Mouse (Mus musculus) intestine, embryonic 15.5 days (tissue): ENCODE data around the gene Prdm16. TPM values are rescaled to one million over a fixed set of nuclear protein-coding genes. Genes with fewer than 3 reads are reported as not detected.

Source experiments
- ATAC-seq: fragments of 200-750 bp; cut with Nextera tagmentation; 2 replicates; pipeline ENCODE4 v1.8.0; 2017; ENCODE audit warnings: moderate TSS enrichment, moderate library complexity
- H3K27ac ChIP-seq: fragments of 300-500 bp; sonication (generic); 2 replicates; pipeline ENCODE4 v1.5.1; 2015; ENCODE audit warnings: mild to moderate bottlenecking, inconsistent platforms
- H3K27me3 ChIP-seq: fragments of 300-500 bp; sonication (generic); replicated peaks from 2 replicates; pipeline ENCODE4 v1.6.1; 2015; ENCODE audit warnings: inconsistent platforms
- H3K36me3 ChIP-seq: fragments of 300-500 bp; sonication (generic); 2 replicates; pipeline ENCODE4 v1.6.1; 2015; ENCODE audit warnings: inconsistent platforms
- H3K4me1 ChIP-seq: fragments of 300-500 bp; sonication (generic); replicated peaks from 2 replicates; pipeline ENCODE4 v1.6.1; 2015; ENCODE audit warnings: inconsistent platforms
- H3K4me2 ChIP-seq: fragments of 300-500 bp; sonication (generic); replicated peaks from 2 replicates; pipeline ENCODE4 v1.6.1; 2015; ENCODE audit warnings: mild to moderate bottlenecking, inconsistent platforms
- H3K4me3 ChIP-seq: fragments of 300-500 bp; sonication (generic); replicated peaks from 2 replicates; pipeline ENCODE4 v1.5.1; 2015; ENCODE audit warnings: inconsistent platforms
- H3K9ac ChIP-seq: fragments of 300-500 bp; sonication (generic); 2 replicates; pipeline ENCODE4 v1.6.1; 2015; ENCODE audit warnings: inconsistent platforms
- H3K9me3 ChIP-seq: fragments of 300-500 bp; sonication (generic); 2 replicates; pipeline ENCODE4 v1.6.1; 2016; ENCODE audit warnings: inconsistent platforms
- WGBS: fragments of 180-500 bp; shearing (Covaris S2); methylation state at CpG from one replicate; pipeline ENCODE4 v1.1.7; 2015; 5-methylcytosine and 5-hydroxymethylcytosine counted together
- polyA plus RNA-seq: library from polyadenylated mRNA; unstranded; fragments of >200 nt; fragmentation: Nextera tagmentation; extraction: Ambion mirVana; gene quantifications from 2 replicates; pipeline ENCODE4 v1.2.1, GENCODE M21; 2015

The Prdm16 gene
- polyA plus RNA-seq, 1 experiment from 2014 or later, result 16.4 TPM

DNA sequence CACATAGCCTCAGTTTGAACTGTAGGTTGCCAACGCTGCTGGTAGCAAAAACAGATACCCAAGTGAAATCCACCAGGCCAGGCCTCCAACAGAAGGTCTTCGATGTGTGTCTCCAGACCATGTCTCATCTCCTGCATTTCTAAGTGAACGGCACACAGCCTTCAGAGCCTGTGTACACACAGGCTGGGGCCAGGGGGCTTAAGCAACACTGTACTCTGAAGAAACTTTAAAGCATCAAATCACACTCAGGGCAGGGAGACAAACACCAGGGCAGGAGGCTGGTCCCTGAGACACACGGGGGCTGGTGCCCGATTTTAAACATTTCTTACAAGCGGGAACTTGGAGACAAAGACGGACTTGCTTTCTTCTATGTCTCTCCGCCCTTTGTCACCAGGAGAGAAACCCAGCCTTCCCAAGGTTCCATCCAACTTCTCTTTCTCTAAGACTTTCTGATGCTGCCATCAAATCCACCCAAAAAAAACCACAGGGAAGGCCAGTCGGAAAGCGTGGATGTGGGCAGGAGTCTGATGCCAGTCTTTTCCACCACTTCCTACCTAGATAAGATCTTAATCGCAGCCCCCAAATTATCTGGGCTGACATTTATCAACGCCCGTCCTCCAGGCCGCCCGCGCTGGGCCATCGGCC is 42.4 kb downstream of the Prdm16 start:
- no peak for ATAC-seq
- peaks cover 28% of the 10 kb centered on the region for H3K4me1 ChIP-seq
- H3K27ac ChIP-seq, result no peak overlapping the region
- H3K4me2 ChIP-seq, result no peak overlapping the region
- H3K9ac ChIP-seq, result no peak overlapping the region
- H3K27me3 ChIP-seq, result no peaks in the 10 kb centered on the region
- no peaks in the 10 kb centered on the region for H3K36me3 ChIP-seq
- H3K9me3 ChIP-seq, result no peaks in the 10 kb centered on the region
- WGBS, result 42% methylated on average over 17 of the region's 17 CpGs
- H3K4me3 ChIP-seq, result no peak overlapping the region

DNA sequence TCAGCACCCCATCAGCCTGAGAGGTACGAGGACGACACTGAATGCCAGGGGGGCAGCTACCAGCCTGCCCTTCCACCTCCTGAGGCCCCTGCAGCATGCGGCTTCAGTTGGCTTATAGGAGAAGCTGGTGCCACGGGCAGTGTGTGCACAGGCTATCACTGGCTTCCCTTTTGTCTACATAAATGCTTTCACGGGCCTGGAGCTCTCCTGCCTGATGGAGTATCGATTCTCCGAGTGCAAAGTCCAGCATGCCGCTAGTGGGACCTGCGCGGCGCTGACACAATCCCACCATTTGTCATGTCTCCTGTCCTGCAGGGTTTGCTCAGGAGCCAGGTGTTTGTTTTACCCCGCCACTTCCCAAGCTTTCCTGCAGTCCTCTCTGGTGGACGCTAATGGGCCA is 44.1 kb downstream of the Prdm16 start:
- WGBS, result 35% methylated on average over 13 of the region's 13 CpGs
- peak; percentile 84 for ATAC-seq
- peak overlapping the region; percentile 23; the same call in 1 of the 2 replicates for H3K4me2 ChIP-seq
- no peaks in the 10 kb centered on the region for H3K27me3 ChIP-seq
- no peaks in the 10 kb centered on the region for H3K9me3 ChIP-seq
- H3K4me3 ChIP-seq, result no peak overlapping the region
- 0 out of 2 replicates have a peak overlapping the region, but pooled peaks have one; percentile 51 for H3K27ac ChIP-seq
- H3K36me3 ChIP-seq, result no peaks in the 10 kb centered on the region
- H3K9ac ChIP-seq, result no peak overlapping the region
- peaks cover 24% of the 10 kb centered on the region for H3K4me1 ChIP-seq

DNA sequence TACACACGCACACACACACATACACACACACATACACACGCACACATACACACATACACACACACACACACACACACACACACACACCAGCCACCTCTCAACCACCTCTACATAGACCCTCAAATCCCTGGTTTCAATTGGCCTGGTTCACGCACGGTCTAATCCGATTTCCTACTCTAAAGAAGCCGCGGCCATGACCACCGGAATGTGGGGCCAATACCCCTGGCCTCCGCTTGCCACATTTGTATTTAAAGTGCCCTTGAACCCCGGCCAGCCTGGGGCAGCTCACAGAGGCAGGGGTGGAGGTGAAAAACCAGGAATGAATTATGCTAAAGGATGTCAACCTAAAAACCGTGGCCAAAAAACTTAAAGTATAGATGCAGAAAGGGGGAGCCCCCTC is 45.8 kb downstream of the Prdm16 start:
- Histone ChIP-seq H3K4me2 (no peak overlapping the region), H3K9ac (no peak overlapping the region), H3K9me3 (no peaks in the 10 kb centered on the region), H3K36me3 (no peaks in the 10 kb centered on the region), H3K27me3 (no peaks in the 10 kb centered on the region), H3K4me1 (peaks cover 40% of the 10 kb centered on the region), H3K4me3 (no peak overlapping the region), H3K27ac (no peak overlapping the region)
- 81% methylated on average over 11 of the region's 11 CpGs for WGBS
- no peak for ATAC-seq

DNA sequence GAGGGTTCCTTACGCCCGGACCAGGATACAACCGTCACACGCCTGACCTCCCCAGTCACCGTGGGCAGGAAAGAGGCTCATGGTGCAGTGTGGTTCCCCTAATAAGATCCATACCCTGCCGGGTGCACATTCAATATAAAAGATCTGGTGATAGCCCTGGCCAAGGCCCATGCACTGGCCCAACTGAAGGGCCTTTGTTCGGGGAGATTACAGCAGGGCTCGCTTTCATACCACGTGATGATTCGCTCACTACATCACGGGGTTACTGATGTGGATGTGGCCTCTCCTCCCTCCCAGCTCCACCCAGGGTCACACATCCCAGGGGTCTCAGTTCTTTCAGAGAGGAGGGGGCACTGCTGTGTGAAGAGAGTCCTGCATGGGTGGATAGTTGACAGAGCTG is 50.3 kb downstream of the Prdm16 start:
- Histone ChIP-seq H3K9me3 (no peaks in the 10 kb centered on the region), H3K27me3 (no peaks in the 10 kb centered on the region), H3K9ac (no peak overlapping the region), H3K36me3 (no peaks in the 10 kb centered on the region), H3K4me1 (peaks cover 28% of the 10 kb centered on the region), H3K4me2 (no peak overlapping the region), H3K4me3 (no peak overlapping the region), H3K27ac (peak overlapping the region; percentile 32; the same call in 1 of the 2 replicates)
- peak; percentile 72 for ATAC-seq
- WGBS, result 67% methylated on average over 11 of the region's 11 CpGs

DNA sequence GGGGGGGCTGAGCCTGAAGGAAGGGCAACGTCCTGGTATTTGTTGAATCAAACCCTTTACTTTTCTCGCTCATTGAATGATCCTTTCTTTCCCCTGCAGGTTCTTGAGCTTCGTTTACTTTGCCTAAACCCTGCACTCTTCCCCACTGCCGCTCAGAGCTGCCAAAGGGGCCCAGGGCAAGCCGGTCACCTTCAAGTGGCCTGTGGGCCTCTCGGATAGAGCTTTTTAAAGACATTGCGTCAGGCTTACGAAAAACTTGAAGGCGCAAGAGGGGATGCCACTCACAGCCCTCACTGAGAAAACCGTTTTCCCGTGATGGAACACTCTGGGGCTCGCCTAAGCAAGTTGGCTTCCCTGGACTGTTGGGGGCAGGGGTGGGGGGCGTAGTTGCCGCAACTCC is 50.9 kb downstream of the Prdm16 start:
- Histone ChIP-seq H3K9ac (no peak overlapping the region), H3K9me3 (no peaks in the 10 kb centered on the region), H3K27ac (0 out of 2 replicates have a peak overlapping the region, but pooled peaks have one; percentile 27)

DNA sequence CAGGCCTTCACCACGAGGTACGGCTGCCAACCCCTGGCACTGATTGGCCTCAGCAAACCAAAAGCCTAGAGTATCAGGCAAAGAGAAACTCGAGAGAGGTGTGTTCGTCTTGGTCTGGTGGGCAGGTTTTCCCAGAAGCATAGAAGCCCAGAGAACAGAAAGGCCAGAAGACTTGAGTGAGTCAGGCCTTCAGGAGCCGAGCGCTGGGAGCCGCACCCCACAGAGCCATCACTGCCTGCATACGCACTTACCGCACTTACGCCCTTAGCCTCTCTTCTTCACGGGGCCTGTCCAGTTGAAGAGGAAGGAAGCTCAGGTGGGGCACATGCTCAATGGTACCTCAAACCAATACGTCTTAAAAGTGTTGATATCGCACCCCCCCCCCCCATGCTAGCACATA is 53.0 kb downstream of the Prdm16 start:
- Histone ChIP-seq H3K36me3 (no peaks in the 10 kb centered on the region), H3K4me3 (no peak overlapping the region), H3K4me2 (no peak overlapping the region), H3K4me1 (peaks cover 28% of the 10 kb centered on the region), H3K9me3 (no peaks in the 10 kb centered on the region), H3K9ac (no peak overlapping the region), H3K27me3 (no peaks in the 10 kb centered on the region), H3K27ac (no peak overlapping the region)
- WGBS, result 85% methylated on average over 13 of the region's 13 CpGs
- ATAC-seq, result no peak

More for the DNA sequence above, 50.9 kb downstream of the Prdm16 start:
- 49% methylated on average over 14 of the region's 14 CpGs for WGBS
- no peak overlapping the region for H3K4me2 ChIP-seq
- peaks cover 28% of the 10 kb centered on the region for H3K4me1 ChIP-seq
- ATAC-seq, result no peak
- H3K27me3 ChIP-seq, result no peaks in the 10 kb centered on the region
- H3K36me3 ChIP-seq, result no peaks in the 10 kb centered on the region
- no peak overlapping the region for H3K4me3 ChIP-seq

DNA sequence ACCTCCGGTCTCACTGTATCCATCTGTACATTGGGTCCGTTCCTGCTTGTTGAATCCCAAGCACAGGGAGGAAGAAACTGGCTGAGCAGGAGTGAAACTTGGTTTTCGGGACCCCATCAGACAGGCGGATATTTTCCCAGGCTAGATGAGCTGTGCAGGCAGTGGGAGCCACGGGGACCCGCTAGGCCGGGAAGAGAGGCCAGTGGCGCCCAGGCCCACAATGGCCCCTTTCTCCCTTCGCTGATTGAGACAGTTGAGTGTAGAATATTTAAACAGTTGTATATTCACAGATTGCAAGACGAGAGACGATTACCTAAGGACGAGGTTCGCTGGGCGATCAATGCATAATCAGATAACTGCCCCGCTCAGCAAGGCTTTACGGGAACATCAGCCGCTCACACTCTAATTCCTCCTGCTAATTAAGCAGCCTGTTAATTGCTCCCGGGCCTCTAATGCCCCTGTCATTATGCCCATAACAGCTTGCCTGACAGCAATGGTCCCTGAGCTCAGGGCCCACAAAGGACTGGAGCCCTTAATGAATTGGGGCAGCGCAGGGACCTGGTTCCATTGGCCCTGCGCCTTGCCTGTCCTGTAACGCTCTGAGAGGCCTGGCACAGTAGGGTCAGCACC is 54.0 kb downstream of the Prdm16 start:
- no peak overlapping the region for H3K9ac ChIP-seq
- H3K36me3 ChIP-seq, result no peaks in the 10 kb centered on the region
- H3K4me1 ChIP-seq, result peaks cover 24% of the 10 kb centered on the region
- no peak overlapping the region for H3K4me3 ChIP-seq
- H3K27ac ChIP-seq, result no peak overlapping the region
- ATAC-seq, result no peak; the same call in 1 of the 2 replicates
- no peak overlapping the region for H3K4me2 ChIP-seq
- no peaks in the 10 kb centered on the region for H3K27me3 ChIP-seq
- WGBS, result 71% methylated on average over 21 of the region's 21 CpGs
- no peaks in the 10 kb centered on the region for H3K9me3 ChIP-seq

DNA sequence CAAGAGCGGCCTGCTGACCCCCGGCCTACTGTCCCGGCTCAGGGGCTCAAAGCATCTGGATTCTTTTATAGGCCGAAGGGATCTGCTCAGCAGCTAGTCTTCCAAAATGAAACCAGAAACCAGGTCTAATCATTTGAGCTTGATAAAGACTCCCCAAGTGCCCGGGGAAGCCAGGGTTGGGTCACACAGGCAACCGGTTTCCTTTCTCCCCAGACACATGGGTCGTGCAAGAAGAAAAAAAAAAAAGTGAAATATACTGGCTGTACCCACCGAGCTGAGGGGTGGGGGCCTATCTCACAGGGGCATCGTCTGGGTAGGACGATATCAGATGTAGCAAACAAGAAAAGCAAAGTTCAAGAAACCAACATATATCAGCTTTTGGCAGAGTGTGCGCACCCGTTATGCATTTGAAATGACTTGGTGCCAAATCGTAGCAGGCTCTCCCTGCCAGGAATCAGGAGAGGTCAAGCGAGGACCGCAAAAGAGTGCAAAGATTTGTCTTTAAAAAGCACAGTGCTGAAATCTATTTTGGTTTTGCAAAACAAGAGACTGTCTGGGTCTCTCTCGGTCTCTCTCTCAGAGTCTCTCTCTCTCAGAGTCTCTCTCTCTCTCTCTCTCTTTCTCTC is 55.3 kb downstream of the Prdm16 start:
- Histone ChIP-seq H3K4me2 (no peak overlapping the region), H3K4me3 (no peak overlapping the region), H3K36me3 (no peaks in the 10 kb centered on the region), H3K27me3 (no peaks in the 10 kb centered on the region), H3K9ac (no peak overlapping the region), H3K9me3 (no peaks in the 10 kb centered on the region), H3K4me1 (peaks cover 11% of the 10 kb centered on the region), H3K27ac (no peak overlapping the region)
- WGBS, result 69% methylated on average over 16 of the region's 16 CpGs
- ATAC-seq, result no peak

DNA sequence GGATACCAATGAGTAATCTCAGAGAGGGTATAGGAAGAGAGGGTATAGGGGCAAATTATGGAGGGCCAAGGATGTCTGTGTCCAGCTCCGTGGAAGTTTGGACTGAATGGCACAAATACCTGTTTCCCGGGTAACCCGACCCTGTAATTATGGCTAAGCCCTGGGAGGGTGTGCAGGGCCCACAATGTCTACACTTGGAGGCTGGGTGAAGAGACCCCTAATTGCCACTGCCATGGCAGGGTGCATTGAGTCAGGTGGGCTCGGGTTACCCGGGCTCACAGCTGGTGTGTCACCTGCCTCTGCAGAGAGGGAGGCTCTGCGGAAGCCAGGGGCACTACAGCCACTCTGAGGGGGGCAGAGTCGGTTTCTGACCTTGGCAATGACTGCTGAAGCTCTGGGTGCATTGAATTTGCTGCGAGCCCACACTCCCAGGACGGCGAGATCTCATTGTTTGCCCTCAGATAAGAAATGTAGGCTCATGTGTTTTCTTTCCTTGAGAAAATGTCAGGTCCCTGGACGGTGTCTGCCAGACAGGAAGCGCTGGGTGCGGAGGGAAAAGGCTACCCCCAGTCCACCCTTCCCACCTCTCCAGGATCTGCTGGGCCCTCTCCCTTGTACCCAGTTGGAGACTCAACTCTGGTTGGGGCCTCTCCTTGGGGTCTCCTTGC is 62.3 kb downstream of the Prdm16 start:
- 50% methylated on average over 13 of the region's 13 CpGs for WGBS
- Histone ChIP-seq H3K27ac (peak overlapping the region; percentile 68), H3K4me3 (no peak overlapping the region), H3K9me3 (no peaks in the 10 kb centered on the region), H3K27me3 (no peaks in the 10 kb centered on the region), H3K4me1 (peaks cover 11% of the 10 kb centered on the region; the same call in 1 of the 2 replicates), H3K9ac (no peak overlapping the region), H3K4me2 (no peak overlapping the region), H3K36me3 (no peaks in the 10 kb centered on the region)
- ATAC-seq, result peak; percentile 71

DNA sequence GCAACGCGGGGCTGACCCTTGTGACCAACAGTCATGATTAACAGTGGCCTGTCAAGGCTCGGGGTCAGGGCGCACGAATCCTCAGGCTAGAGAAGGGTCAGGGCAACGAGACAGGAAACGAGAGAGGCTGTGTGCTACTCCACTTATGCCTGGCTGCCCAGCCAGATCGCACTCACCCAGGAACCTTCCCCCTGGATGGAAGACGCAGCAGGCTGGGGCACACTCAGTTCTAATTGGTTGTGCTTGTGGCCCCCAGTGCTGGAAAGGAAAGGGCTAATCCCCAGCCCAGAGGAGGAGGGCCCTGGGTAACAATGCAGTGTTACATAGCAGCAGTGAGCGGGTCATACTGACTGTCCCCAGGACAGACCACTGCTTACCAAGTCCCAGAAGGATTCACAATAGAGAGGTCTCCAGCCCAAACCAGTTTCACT is 66.2 kb downstream of the Prdm16 start:
- no peaks in the 10 kb centered on the region for H3K27me3 ChIP-seq
- H3K4me1 ChIP-seq, result peaks cover 21% of the 10 kb centered on the region

DNA sequence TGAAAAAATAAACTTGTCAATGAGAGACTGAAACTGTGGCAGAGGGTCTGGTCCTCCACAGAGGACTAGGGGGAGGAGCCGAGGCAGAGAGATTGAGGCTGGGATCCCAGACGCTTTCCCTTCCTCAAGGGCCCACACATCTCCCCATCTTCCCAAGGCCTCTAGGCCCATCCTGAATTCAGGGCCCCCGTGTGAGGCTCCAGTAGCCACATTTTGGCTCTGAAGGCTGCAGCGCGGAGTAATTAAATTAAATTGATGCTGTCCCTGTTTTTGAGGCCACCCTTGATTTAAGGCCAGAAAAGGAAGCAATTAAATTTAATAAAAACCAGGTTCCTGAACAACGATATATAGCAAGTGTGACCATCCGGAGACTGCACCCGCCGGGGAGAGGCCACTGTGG is 66.8 kb downstream of the Prdm16 start:
- Histone ChIP-seq H3K9me3 (no peaks in the 10 kb centered on the region), H3K36me3 (no peaks in the 10 kb centered on the region), H3K4me3 (no peak overlapping the region), H3K4me1 (peaks cover 20% of the 10 kb centered on the region), H3K4me2 (no peak overlapping the region), H3K9ac (no peak overlapping the region), H3K27me3 (no peaks in the 10 kb centered on the region), H3K27ac (no peak overlapping the region)
- ATAC-seq, result no peak
- WGBS, result 61% methylated on average over 9 of the region's 9 CpGs

More for the DNA sequence above, 66.2 kb downstream of the Prdm16 start:
- WGBS, result 32% methylated on average over 10 of the region's 10 CpGs
- no peak overlapping the region for H3K9ac ChIP-seq
- no peak overlapping the region for H3K4me3 ChIP-seq
- H3K36me3 ChIP-seq, result no peaks in the 10 kb centered on the region
- ATAC-seq, result no peak
- no peak overlapping the region for H3K4me2 ChIP-seq
- H3K27ac ChIP-seq, result no peak overlapping the region
- no peaks in the 10 kb centered on the region for H3K9me3 ChIP-seq

DNA sequence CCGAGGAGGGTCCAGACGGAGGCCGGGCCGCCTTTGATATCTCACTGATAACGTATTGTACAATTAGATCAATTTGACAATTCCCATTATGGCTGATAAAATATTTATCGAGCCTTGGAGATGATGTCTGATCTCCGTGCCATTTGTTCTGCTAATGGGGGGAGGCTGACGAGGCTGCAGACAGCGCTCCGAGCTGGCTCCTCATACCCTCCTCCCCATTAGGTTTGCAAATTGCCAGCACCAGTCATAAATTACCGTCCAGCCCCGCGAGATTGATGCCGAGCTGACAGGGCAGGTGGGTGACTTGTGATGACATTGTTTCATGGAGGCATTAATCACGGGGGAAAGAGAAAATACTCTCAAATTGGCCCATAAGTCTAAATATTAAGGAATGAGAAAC is 67.9 kb downstream of the Prdm16 start:
- peaks cover 18% of the 10 kb centered on the region for H3K4me1 ChIP-seq
- WGBS, result 44% methylated on average over 15 of the region's 15 CpGs
- no peak overlapping the region for H3K9ac ChIP-seq
- H3K4me2 ChIP-seq, result no peak overlapping the region
- no peak overlapping the region for H3K4me3 ChIP-seq
- H3K9me3 ChIP-seq, result no peaks in the 10 kb centered on the region
- no peaks in the 10 kb centered on the region for H3K36me3 ChIP-seq
- ATAC-seq, result no peak
- H3K27me3 ChIP-seq, result no peaks in the 10 kb centered on the region
- no peak overlapping the region for H3K27ac ChIP-seq
